Mouse (Mus musculus) neural tube, embryonic 13.5 days (tissue): ENCODE data around the gene Prdm12. TPM values are rescaled to one million over a fixed set of nuclear protein-coding genes. Genes with fewer than 3 reads are reported as not detected.
A peak's percentile ranks its signal among the peaks of the same experiment; 100 is the strongest.

Experiments
- ATAC-seq: fragments of 200-750 bp; cut with Nextera tagmentation; 2 replicates; pipeline ENCODE4 v1.8.0; 2017; ENCODE audit warnings: low read depth, mild to moderate bottlenecking, moderate TSS enrichment, moderate library complexity
- H3K27ac ChIP-seq: fragments of 300-500 bp; sonication (generic); replicated peaks from 2 replicates; pipeline ENCODE4 v1.5.1; 2015; ENCODE audit warnings: moderate library complexity, mild to moderate bottlenecking, inconsistent platforms
- H3K27me3 ChIP-seq: fragments of 300-500 bp; sonication (generic); 2 replicates; pipeline ENCODE4 v1.6.1; 2015; ENCODE audit warnings: mild to moderate bottlenecking, inconsistent platforms
- H3K36me3 ChIP-seq: fragments of 300-500 bp; sonication (generic); 2 replicates; pipeline ENCODE4 v1.6.1; 2015; ENCODE audit warnings: mild to moderate bottlenecking, inconsistent platforms
- H3K4me1 ChIP-seq: fragments of 300-500 bp; sonication (generic); replicated peaks from 2 replicates; pipeline ENCODE4 v1.6.1; 2015; ENCODE audit warnings: inconsistent platforms
- H3K4me2 ChIP-seq: fragments of 300-500 bp; sonication (generic); 2 replicates; pipeline ENCODE4 v1.6.1; 2015; ENCODE audit warnings: inconsistent platforms, mild to moderate bottlenecking, moderate library complexity
- H3K4me3 ChIP-seq: fragments of 300-500 bp; sonication (generic); 2 replicates; pipeline ENCODE4 v1.5.1; 2015; ENCODE audit warnings: mild to moderate bottlenecking, inconsistent platforms
- H3K9ac ChIP-seq: fragments of 300-500 bp; sonication (generic); 2 replicates; pipeline ENCODE4 v1.6.1; 2015; ENCODE audit warnings: moderate library complexity, mild to moderate bottlenecking, inconsistent platforms
- H3K9me3 ChIP-seq: fragments of 300-500 bp; sonication (generic); 2 replicates; pipeline ENCODE4 v1.6.1; 2016; ENCODE audit warnings: inconsistent platforms
- whole genome bisulfite sequencing: fragments of 180-500 bp; shearing (Covaris S2); methylation state at CpG from one replicate; pipeline ENCODE4 v1.1.7; 2015; 5-methylcytosine and 5-hydroxymethylcytosine counted together
- polyA plus RNA-seq: library from polyadenylated mRNA; unstranded; fragments of >200 nt; fragmentation: Nextera tagmentation; extraction: Ambion mirVana; gene quantifications from 2 replicates; pipeline ENCODE4 v1.2.1, GENCODE M21; 2015

Gene Prdm12
- polyA plus RNA-seq, 1 experiment from 2014 or later, result 45.9 TPM

DNA sequence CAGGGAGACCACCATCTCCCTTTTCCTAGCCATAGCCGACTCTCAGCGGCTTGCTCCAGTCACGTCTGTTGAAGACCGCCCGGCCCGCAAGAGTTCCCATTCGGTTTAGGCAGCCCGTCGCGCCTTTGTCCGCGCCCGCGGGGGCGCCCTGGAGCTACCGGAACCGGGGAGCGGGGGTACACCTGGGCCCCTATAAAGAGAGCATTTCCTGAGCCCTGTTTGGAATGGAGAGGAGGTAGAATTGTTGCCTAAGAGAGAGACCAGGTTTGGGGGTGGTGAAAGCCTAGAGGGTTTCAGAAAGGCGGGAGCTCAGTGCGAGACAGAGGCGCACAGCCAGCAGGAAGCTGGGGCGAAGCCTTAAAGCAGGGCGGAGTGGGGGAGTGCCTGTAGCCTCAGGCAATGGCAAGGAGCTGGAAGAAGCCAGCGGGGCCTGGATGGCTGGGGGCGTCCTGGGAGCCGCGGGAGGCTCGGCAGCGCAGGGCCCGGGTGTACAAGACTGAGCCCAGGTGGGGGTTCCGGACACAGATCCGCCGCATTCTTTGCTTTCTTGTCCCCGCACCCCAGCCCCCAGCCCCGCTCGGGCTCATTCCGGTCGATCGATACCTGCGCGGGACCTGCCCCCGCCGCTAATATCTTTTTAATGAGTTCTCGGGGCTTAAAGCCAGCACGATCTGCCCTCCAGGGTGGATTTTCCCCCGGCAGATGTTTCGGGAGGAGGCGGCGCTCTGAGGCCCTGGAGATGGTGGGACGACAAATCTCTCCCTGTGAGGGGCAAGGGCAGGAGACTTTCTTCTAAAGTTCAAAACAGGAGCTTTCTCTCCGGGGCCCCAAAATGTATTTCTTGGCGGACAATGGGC is 4.3 kb upstream of the Prdm12 start:
- H3K36me3 ChIP-seq, result no peaks in the 10 kb centered on the region
- WGBS, result under 1% methylated on average over 47 of the region's 52 CpGs
- no peaks in the 10 kb centered on the region for H3K9me3 ChIP-seq
- peak overlapping the region; percentile 42 for H3K4me3 ChIP-seq
- peak overlapping the region; percentile 86 for H3K27ac ChIP-seq
- H3K4me2 ChIP-seq, result peak overlapping the region; percentile 53
- peaks cover 100% of the 10 kb centered on the region for H3K27me3 ChIP-seq
- ATAC-seq, result no peak
- H3K9ac ChIP-seq, result peak overlapping the region; percentile 66
- peaks cover 51% of the 10 kb centered on the region for H3K4me1 ChIP-seq

DNA sequence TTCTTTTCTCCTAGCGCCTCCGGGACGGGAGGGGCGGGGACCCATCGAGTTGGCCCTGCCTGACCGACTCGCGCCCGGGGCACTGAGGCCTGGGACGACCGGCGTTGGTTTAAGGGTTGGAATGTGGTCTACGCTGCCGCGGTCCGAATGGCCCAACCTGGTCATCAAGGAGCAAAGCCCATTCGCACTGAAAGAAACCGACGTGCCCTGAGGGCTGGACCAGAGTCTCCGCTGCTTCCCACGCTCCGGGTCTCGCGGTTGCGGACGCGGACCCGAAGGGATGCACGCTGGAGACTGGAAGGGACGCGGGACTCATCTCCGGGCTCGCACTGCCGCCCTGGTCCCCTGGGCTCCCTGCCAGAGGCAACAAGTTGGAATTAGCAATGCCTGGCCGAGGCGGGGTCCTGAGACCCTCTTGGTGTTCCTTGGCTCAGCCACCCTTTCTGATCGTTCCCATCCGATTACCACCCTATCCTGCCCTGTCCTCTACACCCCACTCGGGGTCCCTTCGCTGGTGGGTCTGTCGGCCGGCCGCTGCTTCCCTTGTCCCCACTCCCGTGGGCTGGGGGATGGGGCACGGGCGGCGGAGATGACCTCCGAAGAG is 3.6 kb upstream of the Prdm12 start:
- H3K4me1 ChIP-seq, result peaks cover 59% of the 10 kb centered on the region

DNA sequence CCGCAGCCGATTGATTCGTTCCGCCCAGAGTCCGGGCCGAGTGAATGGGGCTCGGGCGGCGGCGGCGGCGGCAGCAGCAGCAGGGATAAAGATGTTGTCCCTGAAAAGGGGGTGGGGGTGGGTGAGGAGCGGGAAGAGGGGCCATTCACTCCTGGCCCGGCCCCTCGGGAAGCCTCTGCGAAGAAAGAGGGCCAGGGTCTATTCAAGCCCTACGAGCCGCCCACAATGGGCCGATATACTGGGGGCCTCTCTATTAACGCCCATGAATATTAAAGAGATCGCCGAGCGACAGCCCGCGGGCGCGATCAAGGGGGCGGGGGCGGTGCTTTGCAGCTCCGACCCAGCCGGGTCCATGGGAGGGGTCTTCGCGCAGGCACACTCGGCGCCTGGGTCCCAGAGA is 3.1 kb upstream of the Prdm12 start:
- peak overlapping the region; percentile 86 for H3K27ac ChIP-seq
- H3K9me3 ChIP-seq, result no peaks in the 10 kb centered on the region
- peaks cover 99% of the 10 kb centered on the region for H3K27me3 ChIP-seq
- under 1% methylated on average over 35 of the region's 35 CpGs for WGBS
- H3K36me3 ChIP-seq, result no peaks in the 10 kb centered on the region
- H3K4me1 ChIP-seq, result peaks cover 59% of the 10 kb centered on the region
- peak overlapping the region; percentile 66 for H3K9ac ChIP-seq
- H3K4me2 ChIP-seq, result peak overlapping the region; percentile 53
- ATAC-seq, result peak; percentile 67
- peak overlapping the region; percentile 42 for H3K4me3 ChIP-seq

More for the DNA sequence above, 3.6 kb upstream of the Prdm12 start:
- ATAC-seq, result peak; percentile 20; the same call in 1 of the 2 replicates
- Histone ChIP-seq H3K9me3 (no peaks in the 10 kb centered on the region), H3K4me3 (peak overlapping the region; percentile 42), H3K36me3 (no peaks in the 10 kb centered on the region), H3K9ac (peak overlapping the region; percentile 66; the same call in 1 of the 2 replicates), H3K27ac (peak overlapping the region; percentile 86), H3K27me3 (peaks cover 99% of the 10 kb centered on the region), H3K4me2 (peak overlapping the region; percentile 53)
- WGBS, result under 1% methylated on average over 48 of the region's 48 CpGs

DNA sequence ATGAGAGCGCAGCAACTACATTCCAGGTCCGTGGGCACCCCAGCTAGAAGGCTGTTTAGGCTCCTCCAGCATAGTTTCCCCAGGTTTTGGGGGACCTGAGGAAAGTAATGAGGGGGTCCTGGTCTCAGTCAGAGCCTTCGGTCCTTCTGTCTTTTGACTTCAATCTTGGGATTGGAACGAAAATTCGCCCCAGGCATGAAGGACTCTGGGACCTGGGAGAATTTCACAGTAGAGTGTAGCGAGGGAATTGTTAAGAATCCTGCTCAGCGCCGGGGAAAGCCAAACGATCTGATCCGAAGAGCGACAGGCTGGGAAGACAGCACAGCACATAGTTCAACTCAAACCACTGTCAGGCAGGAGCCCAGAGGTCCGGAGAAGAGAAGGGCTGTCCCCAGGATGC is 2.5 kb upstream of the Prdm12 start:
- H3K4me1 ChIP-seq, result peaks cover 63% of the 10 kb centered on the region
- H3K27ac ChIP-seq, result peak overlapping the region; percentile 83
- peak overlapping the region; percentile 42 for H3K4me3 ChIP-seq
- WGBS, result 2% methylated on average over 12 of the region's 12 CpGs
- peaks cover 99% of the 10 kb centered on the region for H3K27me3 ChIP-seq
- no peak for ATAC-seq
- peak overlapping the region; percentile 66 for H3K9ac ChIP-seq
- H3K4me2 ChIP-seq, result peak overlapping the region; percentile 53
- H3K9me3 ChIP-seq, result no peaks in the 10 kb centered on the region
- no peaks in the 10 kb centered on the region for H3K36me3 ChIP-seq

DNA sequence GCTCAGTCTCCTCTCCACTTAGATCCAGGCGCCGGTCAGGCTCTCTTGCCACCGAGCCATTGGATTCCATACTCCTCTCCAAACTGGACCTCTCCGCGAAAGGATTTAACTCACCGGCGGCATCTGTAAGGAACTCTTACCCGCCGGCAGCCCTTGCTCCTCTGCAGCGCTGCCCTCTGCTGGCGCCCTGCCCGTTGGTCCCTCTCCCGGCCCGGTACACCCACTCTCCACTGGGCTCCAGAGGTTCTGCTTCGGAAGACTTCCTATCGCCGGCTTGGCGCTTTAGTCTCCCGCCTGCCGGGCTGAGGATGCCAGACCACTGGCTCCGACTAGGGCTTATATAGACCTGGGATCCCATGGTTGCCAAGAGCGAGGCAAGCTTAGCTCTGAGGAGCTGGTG is 2.0 kb upstream of the Prdm12 start:
- ATAC-seq, result no peak
- no peaks in the 10 kb centered on the region for H3K9me3 ChIP-seq
- peak overlapping the region; percentile 83 for H3K27ac ChIP-seq
- peaks cover 99% of the 10 kb centered on the region for H3K27me3 ChIP-seq
- peak overlapping the region; percentile 66 for H3K9ac ChIP-seq
- H3K4me1 ChIP-seq, result peaks cover 63% of the 10 kb centered on the region
- H3K4me3 ChIP-seq, result peak overlapping the region; percentile 42
- H3K36me3 ChIP-seq, result no peaks in the 10 kb centered on the region
- WGBS, result 1% methylated on average over 22 of the region's 22 CpGs
- H3K4me2 ChIP-seq, result peak overlapping the region; percentile 53

DNA sequence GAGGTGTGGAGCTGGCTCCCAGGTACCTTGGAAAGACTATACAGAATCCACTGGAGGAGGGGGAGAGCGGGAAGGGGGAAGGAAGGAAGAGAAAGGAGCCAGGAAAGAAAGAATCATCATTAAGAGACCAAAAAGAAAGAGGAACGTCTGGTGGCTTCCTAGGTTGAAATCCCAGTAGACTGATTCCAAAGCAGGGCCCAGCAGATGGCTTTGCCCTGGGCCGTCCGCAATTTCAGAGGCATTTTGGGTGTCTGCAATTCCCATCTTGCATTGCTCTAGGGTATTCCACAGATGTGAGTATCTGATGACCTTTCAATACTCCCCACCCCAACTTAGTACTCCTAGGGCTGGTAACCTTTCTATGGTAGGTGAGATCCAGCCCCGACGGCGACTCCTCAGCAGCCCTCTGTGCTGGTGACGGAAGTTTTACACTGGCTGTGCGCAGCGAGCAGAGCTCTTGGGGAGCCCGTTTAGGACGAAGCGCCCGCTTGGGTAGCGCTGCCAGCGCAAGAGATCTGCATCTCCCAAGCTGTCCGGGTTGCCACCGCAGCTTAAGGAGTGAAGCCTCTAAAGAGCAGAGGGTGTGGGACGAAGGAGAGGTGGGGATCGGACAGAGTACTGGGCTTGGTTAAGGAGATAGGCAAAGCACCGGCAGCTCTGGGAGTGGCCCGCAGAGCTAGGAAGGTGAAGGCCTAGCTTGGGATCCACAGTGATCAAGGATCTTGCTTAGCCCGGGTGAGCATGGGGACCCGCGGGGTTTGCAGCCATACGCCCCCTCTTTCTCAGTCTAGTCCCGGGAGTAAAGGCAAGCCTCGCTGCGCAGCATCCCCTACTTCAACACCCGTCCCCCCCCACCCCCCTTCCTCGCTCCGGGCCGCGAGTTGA is 1.0 kb upstream of the Prdm12 start:
- H3K27ac ChIP-seq, result peak overlapping the region; percentile 83
- ATAC-seq, result peak; percentile 16
- H3K4me3 ChIP-seq, result peak overlapping the region; percentile 42
- peaks cover 99% of the 10 kb centered on the region for H3K27me3 ChIP-seq
- no peaks in the 10 kb centered on the region for H3K9me3 ChIP-seq
- H3K9ac ChIP-seq, result peak overlapping the region; percentile 66
- peaks cover 63% of the 10 kb centered on the region for H3K4me1 ChIP-seq
- WGBS, result under 1% methylated on average over 33 of the region's 34 CpGs
- H3K4me2 ChIP-seq, result peak overlapping the region; percentile 53
- H3K36me3 ChIP-seq, result no peaks in the 10 kb centered on the region

DNA sequence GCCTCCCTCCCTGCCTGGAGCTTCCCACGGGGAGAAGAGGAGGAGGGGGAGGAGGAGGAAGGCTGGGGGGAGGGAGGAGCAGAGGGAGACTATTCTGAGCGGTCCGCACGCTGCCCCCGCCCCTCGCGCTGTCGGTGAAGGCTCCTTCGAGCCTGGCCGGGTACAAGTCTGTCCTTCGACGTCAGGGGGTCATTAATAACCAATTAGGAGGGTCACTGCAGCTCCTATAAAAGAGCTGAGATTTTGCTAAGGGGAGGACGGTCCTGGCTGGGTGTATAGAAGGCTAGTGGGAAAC is 424 bp upstream of the Prdm12 start:
- Histone ChIP-seq H3K36me3 (no peaks in the 10 kb centered on the region), H3K27me3 (peaks cover 99% of the 10 kb centered on the region), H3K4me2 (peak overlapping the region; percentile 53), H3K4me1 (peaks cover 63% of the 10 kb centered on the region), H3K27ac (peak overlapping the region; percentile 83; the same call in 1 of the 2 replicates), H3K9me3 (no peaks in the 10 kb centered on the region), H3K4me3 (peak overlapping the region; percentile 42), H3K9ac (peak overlapping the region; percentile 66)
- 0% methylated on average over 12 of the region's 13 CpGs for WGBS
- ATAC-seq, result peak; percentile 6; the same call in 1 of the 2 replicates

DNA sequence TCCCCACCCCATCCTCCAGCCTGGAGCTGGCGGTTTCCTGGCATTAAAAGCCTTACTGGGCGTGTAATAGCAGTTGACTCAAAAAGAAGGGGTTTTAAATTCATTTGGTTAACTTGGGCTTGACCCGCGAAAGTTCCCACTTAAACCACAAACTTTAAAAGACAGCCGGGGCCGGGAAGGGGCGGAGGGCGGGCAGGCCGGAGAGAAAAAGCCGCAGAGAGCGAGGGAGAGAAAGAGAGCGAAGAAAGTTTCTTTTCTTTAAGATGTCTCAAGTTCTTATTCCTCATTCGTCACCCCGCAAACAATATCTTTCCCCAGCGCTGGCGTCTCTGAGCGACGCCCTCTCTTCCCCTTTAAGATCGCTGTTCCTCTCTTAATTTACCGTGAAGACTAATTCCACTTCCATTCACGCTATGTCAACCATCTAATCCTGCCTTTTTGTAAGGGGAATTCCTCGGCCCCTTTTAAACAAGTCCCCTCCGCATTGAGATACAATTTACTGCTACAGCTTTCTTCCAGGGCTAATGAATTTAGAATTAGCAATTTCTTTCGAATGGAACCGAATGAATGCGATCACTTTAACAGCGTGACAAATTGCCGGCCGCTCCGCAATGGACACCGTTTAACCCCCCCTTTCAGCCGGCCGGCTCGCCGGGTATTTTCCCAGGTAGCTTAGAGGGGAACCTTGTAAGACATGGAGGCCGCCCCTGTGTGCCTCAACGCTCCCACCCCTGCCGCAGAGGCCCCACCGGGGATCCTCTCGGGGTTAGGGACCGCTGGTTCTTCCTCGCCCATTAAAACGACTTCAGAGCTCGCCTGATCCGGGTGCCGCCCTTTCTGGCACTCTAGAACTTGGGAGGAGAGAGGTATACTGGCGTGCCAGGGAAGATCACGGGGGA is 1.0 kb downstream of the Prdm12 start:
- peaks cover 99% of the 10 kb centered on the region for H3K27me3 ChIP-seq
- H3K4me2 ChIP-seq, result peak overlapping the region; percentile 53
- peak overlapping the region; percentile 42 for H3K4me3 ChIP-seq
- H3K36me3 ChIP-seq, result no peaks in the 10 kb centered on the region
- H3K4me1 ChIP-seq, result peaks cover 57% of the 10 kb centered on the region
- WGBS, result 0% methylated on average over 48 of the region's 48 CpGs
- H3K9ac ChIP-seq, result peak overlapping the region; percentile 63
- ATAC-seq, result peak; percentile 37; the same call in 1 of the 2 replicates
- H3K27ac ChIP-seq, result peak overlapping the region; percentile 78
- no peaks in the 10 kb centered on the region for H3K9me3 ChIP-seq

DNA sequence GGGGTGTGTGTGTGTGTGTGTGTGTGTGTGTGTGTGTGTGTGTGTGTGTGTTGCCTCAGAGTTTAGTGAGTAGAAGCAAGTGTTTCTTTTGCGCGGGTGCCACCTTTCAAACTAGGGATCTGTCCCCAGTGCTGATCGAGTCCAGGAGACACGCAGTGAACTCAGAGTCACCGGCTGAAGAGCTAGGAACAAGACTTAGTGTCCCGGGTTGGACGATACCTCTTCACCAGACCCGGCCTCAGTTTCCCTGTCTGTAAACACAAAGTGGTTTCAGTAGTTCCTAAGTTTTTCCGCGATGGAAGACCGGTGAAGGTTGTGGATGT is 1.6 kb downstream of the Prdm12 start:
- peak overlapping the region; percentile 42 for H3K4me3 ChIP-seq
- H3K4me2 ChIP-seq, result peak overlapping the region; percentile 53
- H3K9me3 ChIP-seq, result no peaks in the 10 kb centered on the region
- under 1% methylated on average over 11 of the region's 11 CpGs for WGBS
- H3K27me3 ChIP-seq, result peaks cover 99% of the 10 kb centered on the region
- H3K27ac ChIP-seq, result peak overlapping the region; percentile 78; the same call in 1 of the 2 replicates
- H3K36me3 ChIP-seq, result no peaks in the 10 kb centered on the region
- H3K9ac ChIP-seq, result peak overlapping the region; percentile 63
- ATAC-seq, result no peak
- H3K4me1 ChIP-seq, result peaks cover 51% of the 10 kb centered on the region

DNA sequence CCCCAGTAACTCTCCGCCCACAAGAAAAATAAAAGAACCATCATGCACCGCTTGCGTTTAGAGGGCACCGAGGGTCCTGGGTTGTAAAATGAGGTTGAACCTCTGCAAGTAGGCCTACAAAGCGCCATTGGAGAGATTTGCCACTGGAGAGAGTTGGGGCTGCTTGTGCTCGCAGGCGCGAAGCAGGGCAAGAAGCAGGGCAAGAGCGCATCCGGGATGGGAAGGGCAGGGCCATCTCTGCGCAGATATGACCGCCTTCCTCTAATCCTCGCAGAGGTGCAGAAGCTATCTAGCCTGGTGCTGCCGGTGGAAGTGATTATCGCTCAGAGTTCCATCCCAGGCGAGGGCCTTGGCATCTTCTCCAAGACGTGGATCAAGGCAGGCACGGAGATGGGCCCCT is 2.1 kb downstream of the Prdm12 start:
- Histone ChIP-seq H3K27me3 (peaks cover 99% of the 10 kb centered on the region), H3K4me3 (peak overlapping the region; percentile 42), H3K9ac (peak overlapping the region; percentile 63), H3K4me2 (peak overlapping the region; percentile 53), H3K9me3 (no peaks in the 10 kb centered on the region), H3K36me3 (no peaks in the 10 kb centered on the region), H3K27ac (no peak overlapping the region; the same call in 1 of the 2 replicates), H3K4me1 (peaks cover 47% of the 10 kb centered on the region)
- ATAC-seq, result no peak
- WGBS, result 3% methylated on average over 18 of the region's 18 CpGs
